Mouse (Mus musculus): Measurements from ENCODE around the gene Mthfsd. TPM values are rescaled to one million over a fixed set of nuclear protein-coding genes. Genes with fewer than 3 reads are reported as not detected.
A peak's percentile ranks its signal among the peaks of the same experiment; 100 is the strongest.
"Not testable (repeated sequence)": the region's sequence is repeated elsewhere in the genome, so short reads cannot be mapped to it uniquely, and the experiment has no call there.

Mthfsd gene
- polyA plus RNA-seq (2015; fragmentation: Nextera tagmentation; extraction: Ambion mirVana) = 50.3 and 51.0 TPM in 2 replicates

- Histone ChIP-seq H3K4me2 (peak within 1 kb of the TSS; percentile 91), H3K27me3 (peaks cover 24% of the 10 kb centered on the region), H3K27ac (replicated peaks) (peak within 1 kb of the TSS; percentile 90), H3K36me3 (peaks cover 4% of the 10 kb centered on the region; the same call in 1 of the 2 replicates), H3K9ac (peak within 1 kb of the TSS; percentile 86), H3K9me3 (no peaks in the 10 kb centered on the region), H3K4me3 (peak within 1 kb of the TSS; percentile 78), H3K4me1 (replicated peaks) (peaks cover 17% of the 10 kb centered on the region)
- 1% methylated on average over 75 of the region's 75 CpGs for WGBS
- ATAC-seq (ENCODE audit: low FRiP score, low read depth) = peak; percentile 96
Measured at GRCm38 (mm10) chr8:121107668-121108656, at the start of gene Mthfsd. Gene Mthfsd (minus strand): TSS chr8:121108392.

- Histone ChIP-seq H3K4me3 (no peak overlapping the region), H3K4me1 (replicated peaks) (no peaks in the 10 kb centered on the region), H3K27me3 (no peaks in the 10 kb centered on the region), H3K9me3 (no peaks in the 10 kb centered on the region), H3K27ac (replicated peaks) (no peak overlapping the region), H3K36me3 (no peaks in the 10 kb centered on the region), H3K4me2 (no peak overlapping the region), H3K9ac (no peak overlapping the region)
- no peak for ATAC-seq (ENCODE audit: low FRiP score, low read depth)
- 92% methylated on average over 7 of the region's 7 CpGs for WGBS
Measured at GRCm38 (mm10) chr8:121156990-121157491, 48.8 kb upstream of the Mthfsd start.

- Histone ChIP-seq H3K27me3 (no peaks in the 10 kb centered on the region), H3K4me3 (no peak overlapping the region), H3K9me3 (no peaks in the 10 kb centered on the region), H3K9ac (no peak overlapping the region), H3K4me1 (replicated peaks) (no peaks in the 10 kb centered on the region), H3K36me3 (no peaks in the 10 kb centered on the region), H3K27ac (replicated peaks) (no peak overlapping the region), H3K4me2 (no peak overlapping the region)
- 70% methylated on average over 12 of the region's 12 CpGs for WGBS
- ATAC-seq (ENCODE audit: low FRiP score, low read depth) = no peak
Measured at GRCm38 (mm10) chr8:121152394-121152793, 44.2 kb upstream of the Mthfsd start.

GRCm38 (mm10) chr8:121148573-121149083 is 40.4 kb upstream of the Mthfsd start:
- no peak overlapping the region for H3K4me2 ChIP-seq
- WGBS = 48% methylated on average over 8 of the region's 8 CpGs
- no peaks in the 10 kb centered on the region for H3K9me3 ChIP-seq
- no peak for ATAC-seq (ENCODE audit: low FRiP score, low read depth)
- H3K36me3 ChIP-seq = no peaks in the 10 kb centered on the region
- no peaks in the 10 kb centered on the region for H3K4me1 ChIP-seq (replicated peaks)
- H3K27me3 ChIP-seq = no peaks in the 10 kb centered on the region
- H3K27ac ChIP-seq (replicated peaks) = no peak overlapping the region
- no peak overlapping the region for H3K9ac ChIP-seq
- H3K4me3 ChIP-seq = no peak overlapping the region

GRCm38 (mm10) chr8:121145457-121146134 is 37.4 kb upstream of the Mthfsd start:
- 78% methylated on average over 6 of the region's 6 CpGs for WGBS
- not testable (repeated sequence) for ATAC-seq (ENCODE audit: low FRiP score, low read depth); H3K27me3 ChIP-seq

GRCm38 (mm10) chr8:121136856-121137255 is 28.7 kb upstream of the Mthfsd start:
- Histone ChIP-seq H3K4me2 (no peak overlapping the region), H3K27ac (replicated peaks) (no peak overlapping the region), H3K4me1 (replicated peaks) (no peaks in the 10 kb centered on the region), H3K27me3 (peaks cover 14% of the 10 kb centered on the region; the same call in 1 of the 2 replicates), H3K4me3 (no peak overlapping the region), H3K9ac (no peak overlapping the region), H3K9me3 (no peaks in the 10 kb centered on the region), H3K36me3 (no peaks in the 10 kb centered on the region)
- 97% methylated on average over 6 of the region's 6 CpGs for WGBS
- ATAC-seq (ENCODE audit: low FRiP score, low read depth) = no peak

More at GRCm38 (mm10) chr8:121145457-121146134, 37.4 kb upstream of the Mthfsd start:
- not testable (repeated sequence) for H3K27ac ChIP-seq (replicated peaks); H3K4me2 ChIP-seq; H3K9me3 ChIP-seq; H3K36me3 ChIP-seq; H3K4me1 ChIP-seq (replicated peaks); H3K4me3 ChIP-seq; H3K9ac ChIP-seq

- no peak overlapping the region for H3K9ac ChIP-seq
- no peak for ATAC-seq (ENCODE audit: low FRiP score, low read depth)
- H3K4me3 ChIP-seq = no peak overlapping the region
- no peaks in the 10 kb centered on the region for H3K36me3 ChIP-seq
- H3K27me3 ChIP-seq = peaks cover 35% of the 10 kb centered on the region
- H3K27ac ChIP-seq (replicated peaks) = no peak overlapping the region
- 92% methylated on average over 11 of the region's 11 CpGs for WGBS
- no peaks in the 10 kb centered on the region for H3K9me3 ChIP-seq
- no peak overlapping the region for H3K4me2 ChIP-seq
- no peaks in the 10 kb centered on the region for H3K4me1 ChIP-seq (replicated peaks)
Measured at GRCm38 (mm10) chr8:121134512-121134911, 26.3 kb upstream of the Mthfsd start.

GRCm38 (mm10) chr8:121134102-121134501 is 25.9 kb upstream of the Mthfsd start:
- H3K4me2 ChIP-seq = no peak overlapping the region
- H3K27ac ChIP-seq (replicated peaks) = no peak overlapping the region
- H3K9me3 ChIP-seq = no peaks in the 10 kb centered on the region
- H3K4me1 ChIP-seq (replicated peaks) = no peaks in the 10 kb centered on the region; the same call in 1 of the 2 replicates
- WGBS = 91% methylated on average over 10 of the region's 10 CpGs
- H3K9ac ChIP-seq = no peak overlapping the region
- ATAC-seq (ENCODE audit: low FRiP score, low read depth) = no peak
- H3K27me3 ChIP-seq = peaks cover 38% of the 10 kb centered on the region
- no peaks in the 10 kb centered on the region for H3K36me3 ChIP-seq
- no peak overlapping the region for H3K4me3 ChIP-seq

- Histone ChIP-seq H3K27ac (replicated peaks) (no peak overlapping the region), H3K9me3 (no peaks in the 10 kb centered on the region), H3K9ac (no peak overlapping the region), H3K4me2 (no peak overlapping the region), H3K27me3 (peaks cover 48% of the 10 kb centered on the region), H3K36me3 (no peaks in the 10 kb centered on the region), H3K4me1 (replicated peaks) (peaks cover 9% of the 10 kb centered on the region), H3K4me3 (no peak overlapping the region)
- WGBS = 72% methylated on average over 5 of the region's 5 CpGs
- ATAC-seq (ENCODE audit: low FRiP score, low read depth) = no peak
Measured at GRCm38 (mm10) chr8:121132961-121133513, 24.8 kb upstream of the Mthfsd start.

- Histone ChIP-seq H3K27ac (replicated peaks) (no peak overlapping the region), H3K4me2 (no peak overlapping the region), H3K4me3 (no peak overlapping the region), H3K27me3 (peaks cover 73% of the 10 kb centered on the region), H3K9ac (no peak overlapping the region), H3K4me1 (replicated peaks) (peaks cover 17% of the 10 kb centered on the region), H3K36me3 (no peaks in the 10 kb centered on the region), H3K9me3 (no peaks in the 10 kb centered on the region)
- 38% methylated on average over 5 of the region's 5 CpGs for WGBS
- no peak for ATAC-seq (ENCODE audit: low FRiP score, low read depth)
Measured at GRCm38 (mm10) chr8:121130522-121130921, 22.3 kb upstream of the Mthfsd start.

- H3K4me1 ChIP-seq (replicated peaks) = peaks cover 20% of the 10 kb centered on the region
- no peaks in the 10 kb centered on the region for H3K36me3 ChIP-seq
- H3K4me3 ChIP-seq = no peak overlapping the region
- ATAC-seq (ENCODE audit: low FRiP score, low read depth) = no peak
- WGBS = 17% methylated on average over 16 of the region's 16 CpGs
- H3K4me2 ChIP-seq = no peak overlapping the region
- H3K27ac ChIP-seq (replicated peaks) = no peak overlapping the region
- peaks cover 84% of the 10 kb centered on the region for H3K27me3 ChIP-seq
- H3K9ac ChIP-seq = no peak overlapping the region
- no peaks in the 10 kb centered on the region for H3K9me3 ChIP-seq
Measured at GRCm38 (mm10) chr8:121129265-121129940, 21.2 kb upstream of the Mthfsd start.

All from hindbrain, embryonic 15.5 days (tissue).